Mouse (Mus musculus): ENCODE measurements around the gene Cxcr5. TPM values are rescaled to one million over a fixed set of nuclear protein-coding genes. Genes with fewer than 3 reads are reported as not detected.

Gene Cxcr5
- polyA plus RNA-seq (2012; rRNA removed), result 0.04 and 0.05 TPM in 2 replicates

DNA sequence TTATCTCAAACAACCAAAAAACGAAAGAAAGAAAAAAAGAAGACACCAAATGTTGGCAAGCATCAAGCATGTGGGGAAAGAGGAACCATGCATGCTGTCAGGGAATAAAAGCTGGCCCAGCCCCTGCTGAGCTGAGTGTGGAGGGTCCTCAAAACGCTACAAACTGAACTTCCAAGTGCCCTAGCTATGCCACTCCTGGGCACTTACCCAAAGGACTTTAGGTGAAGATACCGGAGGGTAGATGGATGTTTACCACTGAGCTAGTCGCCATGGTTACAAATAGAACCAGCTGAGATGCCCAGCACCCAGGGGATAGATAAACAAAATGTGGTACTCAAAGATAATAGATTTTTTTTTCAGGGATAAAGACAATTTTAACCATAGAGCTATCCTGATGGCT is at the start of gene Cxcr5:
Gene Cxcr5 (minus strand): TSS at position 281 of the 400 bp plus-strand sequence.

DNA sequence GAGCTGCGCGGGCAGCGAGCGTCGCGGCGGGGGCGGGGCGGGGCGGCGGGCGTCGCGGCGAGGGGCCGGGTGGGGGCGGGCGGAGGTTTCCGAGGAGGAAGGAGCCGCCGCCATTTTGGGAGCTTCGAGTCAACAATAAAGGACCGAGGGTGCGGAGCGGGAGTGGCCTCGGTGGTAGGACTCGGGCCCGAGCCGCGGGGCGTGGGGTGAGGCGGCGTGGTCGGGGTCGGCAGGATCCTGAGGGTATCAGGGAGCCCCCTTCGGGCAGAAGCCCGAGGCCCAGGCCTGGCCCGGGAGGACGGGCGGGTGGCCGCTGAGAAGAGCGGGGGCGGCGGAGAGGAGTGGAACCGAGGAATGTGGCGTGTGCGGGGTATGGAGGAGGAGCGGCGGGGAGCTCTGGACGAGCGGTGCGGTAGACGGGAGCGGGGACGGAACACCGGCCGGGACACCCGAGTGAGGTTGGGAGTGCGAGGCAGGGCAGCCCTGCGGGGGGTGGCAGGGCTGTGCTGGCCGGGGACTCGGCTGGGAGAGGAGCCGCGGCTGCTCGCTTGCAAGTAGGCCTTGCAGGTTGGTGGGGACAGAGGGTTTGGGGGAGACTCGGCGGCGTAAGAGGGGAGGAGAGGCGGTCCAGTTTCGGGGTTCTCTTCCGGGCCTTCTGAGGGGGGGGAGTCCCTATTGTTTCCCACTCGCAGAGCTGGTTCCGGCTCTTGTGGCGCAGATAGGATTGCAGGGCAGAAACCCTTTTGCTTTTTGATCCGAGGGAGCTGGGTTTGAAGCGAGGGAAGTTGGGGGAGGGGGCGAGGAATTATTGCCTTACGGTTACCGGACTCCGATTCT is 43.3 kb upstream of the Cxcr5 start, which contains the start of gene Ddx6:
Gene Ddx6 (plus strand): TSS at position 114 of the 837 bp plus-strand sequence.

DNA sequence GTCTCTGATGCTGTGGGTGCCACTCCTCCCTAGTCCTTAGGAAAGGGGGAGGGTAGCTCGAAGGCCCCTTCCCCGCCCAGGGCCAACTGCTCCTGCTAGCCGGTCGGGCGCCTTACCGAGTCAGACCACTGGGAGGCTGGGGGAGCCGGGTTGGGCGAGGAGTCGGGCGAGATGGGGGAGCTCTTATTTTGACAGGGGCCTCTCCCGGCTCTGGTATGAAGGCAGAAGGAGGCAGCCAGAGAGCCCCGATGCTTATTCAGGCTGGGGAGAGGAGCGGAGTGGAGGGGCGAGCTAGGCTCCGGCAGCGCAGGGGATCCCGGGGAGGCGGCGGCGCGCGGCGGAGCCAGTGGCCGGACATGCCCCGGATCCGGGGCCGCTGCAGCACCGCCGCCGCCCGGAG is 79.1 kb downstream of the Cxcr5 start, which contains the start of gene Bcl9l:
Gene Bcl9l (plus strand): TSS at position 274 of the 400 bp plus-strand sequence.

Other genes starting within 250 kb of the Cxcr5 start
- 38.4 and 40.7 TPM in 2 replicates for gene C2cd2l, start 241.6 kb downstream of the Cxcr5 start, polyA plus RNA-seq (2012; rRNA removed)
- 27.1 and 28.1 TPM in 2 replicates for gene Dpagt1, start 235.9 kb downstream of the Cxcr5 start, polyA plus RNA-seq (2012; rRNA removed)
- gene H2afx, start 227.2 kb downstream of the Cxcr5 start, polyA plus RNA-seq (2012; rRNA removed), result 42.8 and 86.6 TPM in 2 replicates
- gene Hmbs, start 217.6 kb downstream of the Cxcr5 start, polyA plus RNA-seq (2012; rRNA removed), result 19.0 and 20.5 TPM in 2 replicates
- 7.8 and 9.0 TPM in 2 replicates for gene Vps11, start 200.2 kb downstream of the Cxcr5 start, polyA plus RNA-seq (2012; rRNA removed)
- 23.7 and 29.7 TPM in 2 replicates for gene Hyou1, start 182.4 kb downstream of the Cxcr5 start, polyA plus RNA-seq (2012; rRNA removed)
- gene Slc37a4, start 165.0 kb downstream of the Cxcr5 start, polyA plus RNA-seq (2012; rRNA removed), result 9.2 and 12.1 TPM in 2 replicates
- 17.8 and 26.3 TPM in 2 replicates for gene Rps25, start 154.7 kb downstream of the Cxcr5 start, polyA plus RNA-seq (2012; rRNA removed)
- 11.9 and 17.8 TPM in 2 replicates for gene Trappc4, start 154.3 kb downstream of the Cxcr5 start, polyA plus RNA-seq (2012; rRNA removed)
- gene Ccdc84, start 143.3 kb downstream of the Cxcr5 start, polyA plus RNA-seq (2012; rRNA removed), result 6.7 and 13.0 TPM in 2 replicates
- not detected in 2 replicates for gene Foxr1, start 120.7 kb downstream of the Cxcr5 start, polyA plus RNA-seq (2012; rRNA removed)
- gene Upk2, start 106.9 kb downstream of the Cxcr5 start, polyA plus RNA-seq (2012; rRNA removed), result 0.19 and 0.81 TPM in 2 replicates
- 23.6 and 25.0 TPM in 2 replicates for gene Bcl9l, start 79.1 kb downstream of the Cxcr5 start, polyA plus RNA-seq (2012; rRNA removed)
- 2.8 and 4.1 TPM in 2 replicates for gene Ddx6, start 43.0 kb upstream of the Cxcr5 start, polyA plus RNA-seq (2012; rRNA removed)
- gene Treh, start 111.4 kb upstream of the Cxcr5 start, polyA plus RNA-seq (2012; rRNA removed), result 0.10 TPM in 1 of 2 replicates, not detected in the other
- gene Phldb1, start 173.3 kb upstream of the Cxcr5 start, polyA plus RNA-seq (2012; rRNA removed), result 57.9 and 69.7 TPM in 2 replicates
- gene Arcn1, start 206.0 kb upstream of the Cxcr5 start, polyA plus RNA-seq (2012; rRNA removed), result 11.5 and 13.1 TPM in 2 replicates
- gene Ift46, start 206.0 kb upstream of the Cxcr5 start, polyA plus RNA-seq (2012; rRNA removed), result 11.3 and 12.1 TPM in 2 replicates
- 2.1 and 3.1 TPM in 2 replicates for gene Tmem25, start 237.4 kb upstream of the Cxcr5 start, polyA plus RNA-seq (2012; rRNA removed)
- 1.9 and 3.3 TPM in 2 replicates for gene Ttc36, start 241.2 kb upstream of the Cxcr5 start, polyA plus RNA-seq (2012; rRNA removed)

Data from stomach, adult 2 months (tissue).